Mouse (Mus musculus) midbrain, embryonic 12.5 days (tissue): ENCODE data around the gene Dph6. TPM values are rescaled to one million over a fixed set of nuclear protein-coding genes. Genes with fewer than 3 reads are reported as not detected.
"Not testable (repeated sequence)": the region's sequence is repeated elsewhere in the genome, so short reads cannot be mapped to it uniquely, and the experiment has no call there.

Source experiments
- ATAC-seq: fragments of 200-750 bp; cut with Nextera tagmentation; 2 replicates; pipeline ENCODE4 v1.8.0; 2017; ENCODE audit warnings: low read depth, moderate TSS enrichment, moderate library complexity; ENCODE audit not compliant: low FRiP score
- H3K27ac ChIP-seq: fragments of 300-500 bp; sonication (generic); replicated peaks from 2 replicates; pipeline ENCODE4 v1.5.1; 2016; ENCODE audit warnings: mild to moderate bottlenecking
- H3K27me3 ChIP-seq: fragments of 300-500 bp; sonication (generic); 2 replicates; pipeline ENCODE4 v1.6.1; 2016; ENCODE audit warnings: mild to moderate bottlenecking
- H3K36me3 ChIP-seq: fragments of 300-500 bp; sonication (generic); 2 replicates; pipeline ENCODE4 v1.6.1; 2016
- H3K4me1 ChIP-seq: fragments of 300-500 bp; sonication (generic); 2 replicates; pipeline ENCODE4 v1.6.1; 2016
- H3K4me2 ChIP-seq: fragments of 300-500 bp; sonication (generic); replicated peaks from 2 replicates; pipeline ENCODE4 v1.6.1; 2016; ENCODE audit warnings: mild to moderate bottlenecking, moderate library complexity
- H3K4me3 ChIP-seq: fragments of 300-500 bp; sonication (generic); 2 replicates; pipeline ENCODE4 v1.5.1; 2016; ENCODE audit warnings: mild to moderate bottlenecking
- H3K9ac ChIP-seq: fragments of 300-500 bp; sonication (generic); replicated peaks from 2 replicates; pipeline ENCODE4 v1.6.1; 2016; ENCODE audit warnings: mild to moderate bottlenecking, moderate library complexity
- H3K9me3 ChIP-seq: fragments of 300-500 bp; sonication (generic); 2 replicates; pipeline ENCODE4 v1.6.1; 2016; ENCODE audit warnings: mild to moderate bottlenecking
- WGBS: fragments of 180-500 bp; shearing (Covaris S2); methylation state at CpG from one replicate; pipeline ENCODE4 v1.1.7; 2016; 5-methylcytosine and 5-hydroxymethylcytosine counted together
- polyA plus RNA-seq: library from polyadenylated mRNA; unstranded; fragments of >200 nt; fragmentation: Nextera tagmentation; extraction: Ambion mirVana; gene quantifications from 2 replicates; pipeline ENCODE4 v1.2.1, GENCODE M21; 2016

The Dph6 gene
- polyA plus RNA-seq, 1 experiment from 2014 or later = 18.3 TPM

DNA sequence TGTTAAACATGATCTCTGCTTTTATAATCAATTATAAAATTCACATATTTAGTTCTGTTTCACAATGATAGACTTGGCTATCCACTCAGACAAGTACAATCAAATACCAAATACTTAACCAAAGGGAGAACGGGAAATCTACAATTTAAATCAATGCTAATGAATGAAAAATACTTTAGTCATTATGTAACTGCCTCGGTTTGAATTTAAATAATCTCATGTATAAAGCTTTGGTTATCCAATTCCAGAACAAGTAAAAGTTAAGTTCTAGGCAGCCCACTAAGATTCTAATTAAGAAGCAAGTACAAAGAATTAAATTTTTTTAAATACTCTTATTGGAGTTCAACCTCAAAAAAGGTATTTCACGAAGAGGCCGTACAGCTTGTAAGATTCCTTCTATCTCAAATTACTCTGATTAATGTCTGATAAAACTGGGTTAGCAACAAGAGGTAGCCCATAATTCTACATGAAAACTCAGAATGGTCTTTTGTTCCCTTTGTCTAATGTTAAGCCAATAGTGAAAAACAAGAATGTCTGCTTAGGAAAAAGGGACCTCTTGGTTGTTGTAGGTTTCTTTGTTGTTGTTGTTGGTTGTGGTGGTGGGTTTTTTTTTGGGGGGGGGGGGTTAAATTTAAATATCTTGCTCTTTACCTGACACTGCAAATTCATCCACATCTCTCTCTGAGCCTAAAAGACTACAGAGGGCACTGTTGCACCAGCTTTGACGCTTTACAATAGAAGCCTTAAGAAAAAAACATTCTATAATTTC, 32.8 kb downstream of the Dph6 start:
- H3K9me3 ChIP-seq = no peaks in the 10 kb centered on the region
- no peak overlapping the region for H3K9ac ChIP-seq
- no peaks in the 10 kb centered on the region for H3K36me3 ChIP-seq
- peaks cover 9% of the 10 kb centered on the region; the same call in 1 of the 2 replicates for H3K4me1 ChIP-seq
- H3K4me2 ChIP-seq = 0 out of 2 replicates have a peak overlapping the region, but pooled peaks have one; percentile 7
- no peak overlapping the region for H3K4me3 ChIP-seq
- WGBS = 32% methylated on average over 5 of the region's 5 CpGs
- H3K27ac ChIP-seq = no peak overlapping the region
- H3K27me3 ChIP-seq = no peaks in the 10 kb centered on the region
- ATAC-seq = peak; percentile 50

DNA sequence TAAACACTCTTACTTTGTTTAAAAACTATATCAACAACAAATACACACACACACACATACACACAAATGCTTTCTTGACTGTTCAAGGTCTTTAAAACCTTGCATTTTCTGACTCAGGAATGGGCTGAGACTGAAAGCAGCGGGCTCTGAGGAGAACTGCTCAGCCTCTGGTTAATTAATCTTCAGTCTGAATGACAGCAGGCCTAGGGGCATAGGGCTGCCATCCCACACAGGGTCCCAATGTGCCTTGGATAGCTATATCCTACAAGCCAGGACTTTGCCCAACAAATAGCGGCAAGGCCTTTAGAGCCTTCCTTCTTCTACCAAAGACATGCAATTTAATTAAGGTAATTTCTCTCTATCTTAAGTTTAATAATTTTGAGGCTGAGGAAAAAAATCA, 43.2 kb downstream of the Dph6 start:
- no peak overlapping the region for H3K27ac ChIP-seq
- no peaks in the 10 kb centered on the region for H3K36me3 ChIP-seq
- no peak overlapping the region for H3K9ac ChIP-seq
- 36% methylated on average over 2 of the region's 2 CpGs for WGBS
- H3K4me1 ChIP-seq = peaks cover 8% of the 10 kb centered on the region
- no peak overlapping the region for H3K4me3 ChIP-seq
- H3K9me3 ChIP-seq = no peaks in the 10 kb centered on the region
- no peak overlapping the region for H3K4me2 ChIP-seq
- H3K27me3 ChIP-seq = no peaks in the 10 kb centered on the region
- peak; percentile 80 for ATAC-seq

DNA sequence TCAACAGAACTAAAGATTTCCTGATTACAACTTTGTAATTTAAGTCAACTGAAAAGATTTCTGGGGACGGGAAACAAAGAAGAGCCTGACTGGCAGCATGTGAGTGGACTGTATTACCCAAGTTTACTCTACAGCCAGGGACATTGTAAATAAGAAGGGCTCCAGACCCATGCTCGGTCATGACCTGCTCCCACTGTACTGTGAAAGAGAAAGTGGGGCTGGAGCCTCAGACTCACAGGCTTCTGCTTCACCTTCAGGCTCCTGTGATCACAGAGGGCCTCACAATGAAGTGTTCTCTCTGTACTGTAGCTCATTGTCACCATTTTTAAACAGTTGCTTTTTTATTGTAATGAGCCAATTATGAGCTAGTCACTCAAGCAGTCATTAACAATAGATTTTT, 44.7 kb downstream of the Dph6 start:
- peak; percentile 61 for ATAC-seq
- Histone ChIP-seq H3K4me3 (no peak overlapping the region), H3K27me3 (no peaks in the 10 kb centered on the region), H3K4me2 (no peak overlapping the region), H3K4me1 (peaks cover 8% of the 10 kb centered on the region), H3K9me3 (no peaks in the 10 kb centered on the region), H3K36me3 (no peaks in the 10 kb centered on the region), H3K27ac (no peak overlapping the region), H3K9ac (no peak overlapping the region)
- 30% methylated on average over 2 of the region's 2 CpGs for WGBS

DNA sequence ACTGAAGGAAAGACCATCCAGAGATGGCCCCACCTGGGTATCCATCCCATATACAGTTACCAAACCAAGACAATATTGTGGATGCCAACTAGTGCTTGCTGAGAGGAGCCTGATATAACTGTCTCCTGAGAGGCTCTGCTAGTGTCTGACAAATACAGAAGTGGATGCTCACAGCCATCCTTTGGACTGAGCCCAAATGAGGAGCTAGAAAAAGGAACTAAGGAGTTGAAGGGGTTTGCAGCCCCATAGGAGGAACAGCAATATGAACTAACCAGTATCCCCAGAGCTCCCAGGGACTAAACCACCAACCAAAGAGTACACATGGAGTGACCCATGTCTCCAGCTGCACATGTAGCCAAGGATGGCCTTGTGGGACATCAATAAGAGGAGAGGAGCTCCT, 49.6 kb downstream of the Dph6 start:
- not testable (repeated sequence) for H3K4me3 ChIP-seq, H3K36me3 ChIP-seq, H3K4me2 ChIP-seq, H3K9ac ChIP-seq, H3K27ac ChIP-seq, ATAC-seq, H3K4me1 ChIP-seq, H3K9me3 ChIP-seq, H3K27me3 ChIP-seq

DNA sequence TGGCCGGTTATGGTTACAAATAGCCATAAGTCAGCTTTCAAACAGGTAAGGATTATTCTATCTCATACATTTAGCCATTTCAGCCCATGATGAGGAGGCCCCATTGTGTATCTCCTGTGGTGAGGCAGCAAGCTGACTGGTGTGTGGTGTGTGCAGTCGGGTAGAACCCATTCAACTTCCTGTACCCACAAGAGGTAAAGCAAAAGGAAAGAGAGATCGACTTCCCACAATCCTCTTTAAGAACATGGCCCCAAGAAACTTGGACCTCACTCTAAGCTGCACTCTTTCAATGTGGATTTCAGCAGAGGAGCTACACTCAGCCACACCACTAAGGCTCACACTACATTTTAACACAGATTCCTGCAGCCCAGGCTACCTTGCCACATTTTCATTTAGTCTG, 53.6 kb downstream of the Dph6 start:
- WGBS = 89% methylated on average over 3 of the region's 3 CpGs
- H3K36me3 ChIP-seq = no peaks in the 10 kb centered on the region
- H3K9ac ChIP-seq = no peak overlapping the region
- no peak overlapping the region for H3K4me2 ChIP-seq
- no peaks in the 10 kb centered on the region for H3K27me3 ChIP-seq
- no peaks in the 10 kb centered on the region for H3K4me1 ChIP-seq
- no peak overlapping the region for H3K27ac ChIP-seq
- H3K9me3 ChIP-seq = no peaks in the 10 kb centered on the region
- no peak for ATAC-seq
- no peak overlapping the region for H3K4me3 ChIP-seq

DNA sequence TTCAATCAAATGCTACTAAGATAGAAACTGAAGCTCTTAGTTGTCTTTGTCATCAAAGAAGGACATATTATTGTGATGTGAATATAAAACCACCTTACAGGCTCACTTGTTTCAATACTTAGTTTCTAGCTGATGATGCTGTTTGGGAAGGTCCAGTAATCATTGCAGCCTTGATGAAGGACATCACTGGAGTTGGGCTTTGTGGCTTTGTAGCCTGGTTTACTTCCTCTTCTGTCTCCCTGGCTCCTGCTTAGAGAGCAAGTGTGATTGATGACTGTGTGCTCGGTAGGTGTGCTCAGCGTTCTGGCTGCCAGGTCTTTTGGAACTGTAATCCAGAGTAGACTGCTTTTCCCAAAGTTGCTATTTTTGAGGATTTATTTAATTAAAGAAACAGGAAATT, 55.0 kb downstream of the Dph6 start:
- no peaks in the 10 kb centered on the region for H3K27me3 ChIP-seq
- H3K4me2 ChIP-seq = no peak overlapping the region
- H3K4me1 ChIP-seq = no peaks in the 10 kb centered on the region
- no peak overlapping the region for H3K27ac ChIP-seq
- H3K36me3 ChIP-seq = no peaks in the 10 kb centered on the region
- 74% methylated on average over 2 of the region's 2 CpGs for WGBS
- H3K9ac ChIP-seq = no peak overlapping the region
- ATAC-seq = no peak
- no peaks in the 10 kb centered on the region for H3K9me3 ChIP-seq
- no peak overlapping the region for H3K4me3 ChIP-seq

DNA sequence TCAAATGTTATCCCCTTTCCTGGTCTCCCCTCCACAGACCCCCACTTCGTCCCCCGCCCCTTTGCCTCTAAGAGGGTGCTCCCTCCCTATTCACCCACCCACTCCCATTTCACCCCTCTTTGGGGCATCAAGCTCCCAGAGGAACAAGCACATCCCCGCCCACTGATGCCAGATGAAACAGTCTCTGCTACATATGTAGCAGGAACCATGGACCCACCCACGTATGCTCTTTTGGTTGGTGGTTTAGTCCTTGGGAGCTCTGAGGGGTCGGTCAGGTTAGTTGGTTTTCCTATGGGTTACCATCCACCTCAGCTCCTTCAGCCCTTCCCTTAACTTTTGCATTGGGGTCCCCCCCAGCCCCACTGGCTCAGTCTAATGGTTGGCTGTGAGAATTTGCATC, 61.4 kb downstream of the Dph6 start:
- H3K36me3 ChIP-seq = no peaks in the 10 kb centered on the region
- H3K9me3 ChIP-seq = no peaks in the 10 kb centered on the region
- ATAC-seq = no peak
- no peak overlapping the region for H3K4me2 ChIP-seq
- no peak overlapping the region for H3K9ac ChIP-seq
- no peaks in the 10 kb centered on the region for H3K27me3 ChIP-seq
- no peak overlapping the region for H3K27ac ChIP-seq
- H3K4me3 ChIP-seq = no peak overlapping the region
- no peaks in the 10 kb centered on the region for H3K4me1 ChIP-seq
- WGBS = 87% methylated on average over 5 of the region's 5 CpGs

DNA sequence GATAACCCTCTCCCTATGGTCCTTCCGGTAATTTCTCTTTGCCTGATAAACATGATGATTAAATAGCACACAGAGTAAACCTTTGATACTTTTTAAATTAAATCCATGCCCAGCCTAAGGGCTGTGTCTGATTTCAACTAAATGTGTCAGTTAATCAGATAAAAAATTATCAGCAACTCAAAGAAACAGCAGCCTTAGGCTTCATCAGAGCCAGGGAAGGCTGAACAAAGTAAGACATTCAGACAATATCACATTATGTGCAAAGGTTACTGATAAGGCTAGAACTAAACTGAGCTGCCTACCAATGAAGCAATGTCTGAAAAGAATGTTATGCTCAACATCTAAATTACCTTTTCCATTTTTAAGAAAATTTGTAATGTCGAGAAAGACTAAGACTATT, 74.0 kb downstream of the Dph6 start:
- ATAC-seq = no peak
- WGBS = 82% methylated on average over 2 of the region's 2 CpGs
- Histone ChIP-seq H3K9me3 (no peaks in the 10 kb centered on the region), H3K36me3 (no peaks in the 10 kb centered on the region), H3K9ac (no peak overlapping the region), H3K4me2 (no peak overlapping the region), H3K4me1 (no peaks in the 10 kb centered on the region), H3K4me3 (no peak overlapping the region), H3K27ac (no peak overlapping the region), H3K27me3 (no peaks in the 10 kb centered on the region)

DNA sequence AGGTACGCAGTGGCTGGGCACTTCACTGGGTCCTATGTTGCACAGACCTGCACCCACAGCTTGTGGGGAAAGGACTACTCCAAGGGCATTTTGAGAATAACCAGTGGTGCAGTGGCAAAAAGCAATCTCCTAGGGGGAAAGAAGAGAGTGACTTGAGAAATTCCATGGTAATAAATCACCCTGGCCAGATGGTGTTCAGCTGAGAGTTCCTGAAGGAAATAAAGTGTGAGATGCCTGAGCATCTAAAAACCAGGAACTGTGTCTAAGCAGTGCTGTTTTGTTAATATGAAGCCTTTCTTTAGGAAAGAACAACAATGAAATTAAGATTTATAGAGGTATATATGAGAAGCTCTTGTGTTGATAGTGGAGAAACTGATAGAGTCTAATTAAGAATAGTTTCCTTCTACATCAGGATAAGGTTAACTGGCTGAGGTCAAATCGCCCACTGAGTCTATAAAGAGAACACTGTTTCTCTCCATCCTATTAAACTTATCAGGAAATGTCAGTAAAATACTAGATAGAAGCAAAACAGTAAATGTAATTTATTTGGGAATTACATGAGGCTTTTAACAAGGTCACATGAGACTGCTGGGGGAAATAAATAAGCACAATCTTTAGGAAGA, 111.7 kb downstream of the Dph6 start:
- no peak for ATAC-seq
- Histone ChIP-seq H3K27ac (no peak overlapping the region), H3K4me2 (no peak overlapping the region), H3K9me3 (no peaks in the 10 kb centered on the region), H3K36me3 (no peaks in the 10 kb centered on the region), H3K4me1 (peaks cover 3% of the 10 kb centered on the region; the same call in 1 of the 2 replicates), H3K9ac (no peak overlapping the region), H3K27me3 (no peaks in the 10 kb centered on the region), H3K4me3 (no peak overlapping the region)
- 96% methylated on average over 2 of the region's 2 CpGs for WGBS

DNA sequence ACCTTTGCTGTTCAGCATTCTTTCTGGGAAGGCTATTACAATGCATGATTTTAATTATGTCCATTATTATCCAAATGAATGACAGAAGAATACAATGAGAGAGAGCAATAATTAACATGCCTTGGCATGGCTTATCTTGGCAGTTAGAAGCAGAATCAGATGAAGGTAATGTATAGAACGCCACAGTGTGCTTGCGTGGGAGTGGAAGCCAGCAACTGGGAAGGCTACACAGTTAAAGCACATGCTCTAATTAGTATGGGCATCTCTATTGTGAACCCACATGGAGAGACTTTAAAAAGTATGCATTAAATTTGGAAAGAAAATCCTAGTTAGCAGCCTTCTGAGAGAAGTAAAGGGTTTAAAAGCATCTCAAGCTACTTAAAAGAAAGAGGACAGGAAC, 112.4 kb downstream of the Dph6 start:
- H3K4me1 ChIP-seq = peaks cover 3% of the 10 kb centered on the region; the same call in 1 of the 2 replicates
- H3K27me3 ChIP-seq = no peaks in the 10 kb centered on the region
- H3K4me2 ChIP-seq = no peak overlapping the region
- H3K9ac ChIP-seq = no peak overlapping the region
- no peaks in the 10 kb centered on the region for H3K9me3 ChIP-seq
- ATAC-seq = no peak
- no peak overlapping the region for H3K27ac ChIP-seq
- H3K36me3 ChIP-seq = no peaks in the 10 kb centered on the region
- H3K4me3 ChIP-seq = no peak overlapping the region
- 73% methylated on average over 2 of the region's 2 CpGs for WGBS

DNA sequence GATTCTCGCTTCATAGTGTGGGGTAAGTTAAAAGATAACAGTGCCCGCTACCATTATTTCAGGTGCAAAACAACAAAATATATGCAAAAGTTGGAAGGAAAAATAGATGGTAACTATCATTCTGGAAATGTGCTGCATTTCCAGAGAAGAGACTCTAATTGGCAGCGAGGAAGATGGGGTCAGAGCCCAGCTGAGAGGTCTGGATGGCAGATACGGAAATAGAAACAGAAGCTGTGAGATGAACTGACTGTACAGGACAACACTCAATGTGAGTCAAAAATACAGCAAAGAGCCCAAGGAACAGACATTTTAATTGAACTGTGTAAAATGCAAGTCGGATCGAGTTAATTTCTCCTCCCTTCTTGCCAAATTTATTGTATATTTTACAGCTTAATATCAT, 114.3 kb downstream of the Dph6 start:
- no peak overlapping the region for H3K27ac ChIP-seq
- H3K4me3 ChIP-seq = no peak overlapping the region
- ATAC-seq = no peak
- WGBS = 92% methylated on average over 6 of the region's 6 CpGs
- no peaks in the 10 kb centered on the region for H3K9me3 ChIP-seq
- H3K27me3 ChIP-seq = no peaks in the 10 kb centered on the region
- no peak overlapping the region for H3K4me2 ChIP-seq
- H3K4me1 ChIP-seq = peaks cover 3% of the 10 kb centered on the region; the same call in 1 of the 2 replicates
- no peak overlapping the region for H3K9ac ChIP-seq
- H3K36me3 ChIP-seq = no peaks in the 10 kb centered on the region

DNA sequence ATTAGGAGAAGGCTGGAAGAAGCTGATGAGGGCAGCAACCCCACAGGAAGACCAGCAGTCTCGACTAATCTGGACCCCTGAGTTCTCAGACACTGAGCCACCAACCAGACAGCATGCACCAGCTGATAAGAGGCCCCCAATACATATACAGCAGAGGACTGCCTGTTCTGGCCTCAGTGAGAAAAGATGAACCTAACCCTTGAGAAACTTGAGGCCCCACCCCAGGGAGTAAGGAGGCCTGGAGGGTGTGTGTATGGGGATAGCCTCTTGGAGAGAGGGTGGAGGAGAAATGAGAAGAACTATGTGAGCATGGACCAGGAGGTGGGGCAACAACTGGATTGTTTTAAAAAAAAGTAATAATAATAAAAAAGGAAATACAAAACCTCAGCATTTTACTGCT, 118.7 kb downstream of the Dph6 start:
- no peaks in the 10 kb centered on the region for H3K9me3 ChIP-seq
- no peak overlapping the region for H3K27ac ChIP-seq
- H3K4me1 ChIP-seq = no peaks in the 10 kb centered on the region
- no peak overlapping the region for H3K4me2 ChIP-seq
- no peak overlapping the region for H3K4me3 ChIP-seq
- ATAC-seq = no peak
- no peaks in the 10 kb centered on the region for H3K36me3 ChIP-seq
- no peaks in the 10 kb centered on the region for H3K27me3 ChIP-seq
- H3K9ac ChIP-seq = no peak overlapping the region
- 48% methylated on average over 1 of the region's 1 CpGs for WGBS
